Mouse (Mus musculus): ENCODE results near the gene Fgf18. TPM values are rescaled to one million over a fixed set of nuclear protein-coding genes. Genes with fewer than 3 reads are reported as not detected.

Fgf18 gene
- polyA plus RNA-seq, 1 experiment = not detected

- Histone ChIP-seq H3K27me3 (ENCODE audit: control insufficient read depth) (no peaks in the 10 kb centered on the region), H3K36me3 (ENCODE audit: control insufficient read depth) (no peaks in the 10 kb centered on the region), H3K4me1 (ENCODE audit: control insufficient read depth) (no peaks in the 10 kb centered on the region), H3K4me3 (replicated peaks) (no peak overlapping the region), H3K9me3 (ENCODE audit: control insufficient read depth, low read length) (no peaks in the 10 kb centered on the region)
- no peak for TF ChIP-seq GATA1 (IDR thresholded peaks at IDR 0.05; ENCODE audit: low read length)
- TF ChIP-seq TAL1 (IDR thresholded peaks at IDR 0.05; ENCODE audit: low read length) = no peak
Observed at GRCm38 (mm10) chr11:33132619-33133338, 14.4 kb downstream of the Fgf18 start.

- Histone ChIP-seq H3K4me1 (ENCODE audit: control insufficient read depth) (no peaks in the 10 kb centered on the region), H3K36me3 (ENCODE audit: control insufficient read depth) (no peaks in the 10 kb centered on the region), H3K4me3 (replicated peaks) (no peak overlapping the region), H3K27me3 (ENCODE audit: control insufficient read depth) (peaks cover 30% of the 10 kb centered on the region), H3K9me3 (ENCODE audit: control insufficient read depth, low read length) (no peaks in the 10 kb centered on the region)
- no peak for TF ChIP-seq GATA1 (IDR thresholded peaks at IDR 0.05; ENCODE audit: low read length)
Observed at GRCm38 (mm10) chr11:33127058-33127457, 20.1 kb downstream of the Fgf18 start.

- Histone ChIP-seq H3K27me3 (ENCODE audit: control insufficient read depth) (peaks cover 38% of the 10 kb centered on the region), H3K4me3 (replicated peaks) (no peak overlapping the region), H3K9me3 (ENCODE audit: control insufficient read depth, low read length) (no peaks in the 10 kb centered on the region)
Observed at GRCm38 (mm10) chr11:33122575-33123268, 24.5 kb downstream of the Fgf18 start.

GRCm38 (mm10) chr11:33119556-33119955 is 27.6 kb downstream of the Fgf18 start:
- Histone ChIP-seq H3K4me1 (ENCODE audit: control insufficient read depth) (no peaks in the 10 kb centered on the region), H3K4me3 (replicated peaks) (no peak overlapping the region), H3K27me3 (ENCODE audit: control insufficient read depth) (peaks cover 33% of the 10 kb centered on the region), H3K9me3 (ENCODE audit: control insufficient read depth, low read length) (no peaks in the 10 kb centered on the region), H3K36me3 (ENCODE audit: control insufficient read depth) (no peaks in the 10 kb centered on the region)
- TF ChIP-seq GATA1 (IDR thresholded peaks at IDR 0.05; ENCODE audit: low read length) (no peak), TAL1 (IDR thresholded peaks at IDR 0.05; ENCODE audit: low read length) (no peak)

More at GRCm38 (mm10) chr11:33122575-33123268, 24.5 kb downstream of the Fgf18 start:
- no peaks in the 10 kb centered on the region for H3K36me3 ChIP-seq (ENCODE audit: control insufficient read depth)
- H3K4me1 ChIP-seq (ENCODE audit: control insufficient read depth) = no peaks in the 10 kb centered on the region
- TF ChIP-seq GATA1 (IDR thresholded peaks at IDR 0.05; ENCODE audit: low read length) (no peak), TAL1 (IDR thresholded peaks at IDR 0.05; ENCODE audit: low read length) (no peak)

- no peak for TF ChIP-seq GATA1 (IDR thresholded peaks at IDR 0.05; ENCODE audit: low read length)
- no peak for TF ChIP-seq TAL1 (IDR thresholded peaks at IDR 0.05; ENCODE audit: low read length)
- Histone ChIP-seq H3K36me3 (ENCODE audit: control insufficient read depth) (no peaks in the 10 kb centered on the region), H3K9me3 (ENCODE audit: control insufficient read depth, low read length) (no peaks in the 10 kb centered on the region), H3K4me3 (replicated peaks) (no peak overlapping the region), H3K27me3 (ENCODE audit: control insufficient read depth) (peaks cover 29% of the 10 kb centered on the region), H3K4me1 (ENCODE audit: control insufficient read depth) (no peaks in the 10 kb centered on the region)
Observed at GRCm38 (mm10) chr11:33119116-33119515, 28.1 kb downstream of the Fgf18 start.

- Histone ChIP-seq H3K9me3 (ENCODE audit: control insufficient read depth, low read length) (no peaks in the 10 kb centered on the region), H3K4me1 (ENCODE audit: control insufficient read depth) (no peaks in the 10 kb centered on the region), H3K36me3 (ENCODE audit: control insufficient read depth) (no peaks in the 10 kb centered on the region), H3K4me3 (replicated peaks) (no peak overlapping the region), H3K27me3 (ENCODE audit: control insufficient read depth) (peaks cover 22% of the 10 kb centered on the region)
- TF ChIP-seq GATA1 (IDR thresholded peaks at IDR 0.05; ENCODE audit: low read length) (no peak), TAL1 (IDR thresholded peaks at IDR 0.05; ENCODE audit: low read length) (no peak)
Observed at GRCm38 (mm10) chr11:33118480-33118879, 28.7 kb downstream of the Fgf18 start.

GRCm38 (mm10) chr11:33115796-33116195 is 31.4 kb downstream of the Fgf18 start:
- no peak overlapping the region for H3K4me3 ChIP-seq (replicated peaks)
- TF ChIP-seq TAL1 (IDR thresholded peaks at IDR 0.05; ENCODE audit: low read length) = no peak
- no peak for TF ChIP-seq GATA1 (IDR thresholded peaks at IDR 0.05; ENCODE audit: low read length)

GRCm38 (mm10) chr11:33112407-33112806 is 34.8 kb downstream of the Fgf18 start:
- no peaks in the 10 kb centered on the region for H3K9me3 ChIP-seq (ENCODE audit: control insufficient read depth, low read length)
- TF ChIP-seq TAL1 (IDR thresholded peaks at IDR 0.05; ENCODE audit: low read length) (no peak), GATA1 (IDR thresholded peaks at IDR 0.05; ENCODE audit: low read length) (no peak)
- H3K36me3 ChIP-seq (ENCODE audit: control insufficient read depth) = no peaks in the 10 kb centered on the region
- H3K4me3 ChIP-seq (replicated peaks) = no peak overlapping the region
- no peaks in the 10 kb centered on the region; the same call in 1 of the 2 replicates for H3K27me3 ChIP-seq (ENCODE audit: control insufficient read depth)
- H3K4me1 ChIP-seq (ENCODE audit: control insufficient read depth) = no peaks in the 10 kb centered on the region

More at GRCm38 (mm10) chr11:33115796-33116195, 31.4 kb downstream of the Fgf18 start:
- no peaks in the 10 kb centered on the region for H3K4me1 ChIP-seq (ENCODE audit: control insufficient read depth)
- H3K27me3 ChIP-seq (ENCODE audit: control insufficient read depth) = no peaks in the 10 kb centered on the region
- H3K36me3 ChIP-seq (ENCODE audit: control insufficient read depth) = no peaks in the 10 kb centered on the region
- H3K9me3 ChIP-seq (ENCODE audit: control insufficient read depth, low read length) = no peaks in the 10 kb centered on the region

GRCm38 (mm10) chr11:33110111-33110510 is 37.1 kb downstream of the Fgf18 start:
- Histone ChIP-seq H3K9me3 (ENCODE audit: control insufficient read depth, low read length) (no peaks in the 10 kb centered on the region), H3K36me3 (ENCODE audit: control insufficient read depth) (no peaks in the 10 kb centered on the region), H3K27me3 (ENCODE audit: control insufficient read depth) (no peaks in the 10 kb centered on the region; the same call in 1 of the 2 replicates), H3K4me3 (replicated peaks) (no peak overlapping the region), H3K4me1 (ENCODE audit: control insufficient read depth) (no peaks in the 10 kb centered on the region)
- no peak for TF ChIP-seq GATA1 (IDR thresholded peaks at IDR 0.05; ENCODE audit: low read length)
- no peak for TF ChIP-seq TAL1 (IDR thresholded peaks at IDR 0.05; ENCODE audit: low read length)
